Mouse (Mus musculus) midbrain, embryonic 15.5 days (tissue): ENCODE measurements around the gene Vti1a. TPM values are rescaled to one million over a fixed set of nuclear protein-coding genes. Genes with fewer than 3 reads are reported as not detected.

Source experiments
- ATAC-seq: fragments of 200-750 bp; cut with Nextera tagmentation; replicated peaks from 2 replicates; pipeline ENCODE4 v1.8.0; 2017; ENCODE audit warnings: moderate TSS enrichment
- H3K27ac ChIP-seq: fragments of 300-500 bp; sonication (generic); 2 replicates; pipeline ENCODE4 v1.5.1; 2015; ENCODE audit warnings: mild to moderate bottlenecking, inconsistent platforms
- H3K27me3 ChIP-seq: fragments of 300-500 bp; sonication (generic); replicated peaks from 2 replicates; pipeline ENCODE4 v1.6.1; 2015; ENCODE audit warnings: inconsistent platforms
- H3K36me3 ChIP-seq: fragments of 300-500 bp; sonication (generic); replicated peaks from 2 replicates; pipeline ENCODE4 v1.6.1; 2015; ENCODE audit warnings: inconsistent platforms
- H3K4me1 ChIP-seq: fragments of 300-500 bp; sonication (generic); 2 replicates; pipeline ENCODE4 v1.6.1; 2015; ENCODE audit warnings: inconsistent platforms
- H3K4me2 ChIP-seq: fragments of 300-500 bp; sonication (generic); 2 replicates; pipeline ENCODE4 v1.6.1; 2015; ENCODE audit warnings: inconsistent platforms, mild to moderate bottlenecking, moderate library complexity
- H3K4me3 ChIP-seq: fragments of 300-500 bp; sonication (generic); 2 replicates; pipeline ENCODE4 v1.5.1; 2015; ENCODE audit warnings: mild to moderate bottlenecking, inconsistent platforms
- H3K9ac ChIP-seq: fragments of 300-500 bp; sonication (generic); 2 replicates; pipeline ENCODE4 v1.6.1; 2015; ENCODE audit warnings: mild to moderate bottlenecking, inconsistent platforms
- H3K9me3 ChIP-seq: fragments of 300-500 bp; sonication (generic); 2 replicates; pipeline ENCODE4 v1.6.1; 2016; ENCODE audit warnings: inconsistent platforms
- WGBS: fragments of 180-500 bp; shearing (Covaris S2); methylation state at CpG from one replicate; pipeline ENCODE4 v1.1.7; 2015; ENCODE audit warnings: mixed read lengths; 5-methylcytosine and 5-hydroxymethylcytosine counted together
- polyA plus RNA-seq: library from polyadenylated mRNA; unstranded; fragments of >200 nt; fragmentation: Nextera tagmentation; extraction: Ambion mirVana; gene quantifications from 2 replicates; pipeline ENCODE4 v1.2.1, GENCODE M21; 2015

Vti1a gene
- polyA plus RNA-seq, 1 experiment from 2014 or later, result 40.6 TPM

DNA sequence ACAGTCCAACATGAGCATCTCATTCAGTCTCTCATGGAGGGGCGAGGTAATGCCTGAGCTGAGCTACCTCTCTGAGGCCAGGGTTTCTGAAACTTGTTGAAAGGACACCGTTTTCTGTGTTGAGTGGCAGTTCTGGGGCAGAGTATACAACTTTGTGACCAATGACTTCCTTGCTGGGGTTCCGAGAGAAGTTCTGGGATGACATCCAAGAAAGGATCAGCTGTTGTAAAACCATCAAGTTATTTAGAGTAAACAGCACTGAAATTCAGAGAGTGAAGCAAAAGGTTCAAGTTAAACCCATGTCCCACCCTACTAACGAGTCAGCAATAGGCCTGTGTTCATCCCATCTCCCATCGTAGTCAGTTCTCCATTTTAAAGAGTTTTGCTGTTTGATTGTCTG is 164.4 kb downstream of the Vti1a start:
- no peaks in the 10 kb centered on the region for H3K36me3 ChIP-seq
- no peak overlapping the region for H3K4me3 ChIP-seq
- H3K4me1 ChIP-seq, result peaks cover 16% of the 10 kb centered on the region
- no peak overlapping the region for H3K4me2 ChIP-seq
- no peak for ATAC-seq
- H3K27me3 ChIP-seq, result no peaks in the 10 kb centered on the region
- WGBS, result 84% methylated on average over 5 of the region's 5 CpGs
- H3K9ac ChIP-seq, result no peak overlapping the region
- H3K9me3 ChIP-seq, result no peaks in the 10 kb centered on the region
- H3K27ac ChIP-seq, result no peak overlapping the region

DNA sequence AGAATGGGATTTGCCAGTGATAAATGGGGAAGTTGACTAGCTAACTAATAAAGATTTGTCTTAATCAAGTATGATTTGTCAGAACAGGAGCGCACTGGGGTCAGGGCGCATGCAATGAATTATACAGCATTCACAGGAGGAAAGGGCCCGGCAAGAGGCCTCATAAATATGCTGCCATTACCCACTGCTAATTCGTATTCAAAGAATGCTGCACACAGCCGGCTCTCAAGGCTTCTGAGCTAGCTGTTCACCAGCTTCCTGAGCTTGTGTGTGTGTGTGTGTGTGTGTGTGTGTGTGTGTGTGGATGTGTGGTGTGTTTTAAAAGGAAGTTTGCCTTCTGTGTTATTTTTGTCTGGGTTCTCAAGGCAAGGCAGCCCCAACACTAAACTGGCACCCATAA is 165.2 kb downstream of the Vti1a start:
- WGBS, result 11% methylated on average over 5 of the region's 5 CpGs
- Histone ChIP-seq H3K27me3 (no peaks in the 10 kb centered on the region), H3K4me2 (no peak overlapping the region), H3K36me3 (no peaks in the 10 kb centered on the region), H3K27ac (peak overlapping the region; percentile 64), H3K9ac (no peak overlapping the region), H3K4me1 (peaks cover 16% of the 10 kb centered on the region), H3K9me3 (no peaks in the 10 kb centered on the region), H3K4me3 (no peak overlapping the region)
- peak; percentile 73; the same call in 1 of the 2 replicates for ATAC-seq

DNA sequence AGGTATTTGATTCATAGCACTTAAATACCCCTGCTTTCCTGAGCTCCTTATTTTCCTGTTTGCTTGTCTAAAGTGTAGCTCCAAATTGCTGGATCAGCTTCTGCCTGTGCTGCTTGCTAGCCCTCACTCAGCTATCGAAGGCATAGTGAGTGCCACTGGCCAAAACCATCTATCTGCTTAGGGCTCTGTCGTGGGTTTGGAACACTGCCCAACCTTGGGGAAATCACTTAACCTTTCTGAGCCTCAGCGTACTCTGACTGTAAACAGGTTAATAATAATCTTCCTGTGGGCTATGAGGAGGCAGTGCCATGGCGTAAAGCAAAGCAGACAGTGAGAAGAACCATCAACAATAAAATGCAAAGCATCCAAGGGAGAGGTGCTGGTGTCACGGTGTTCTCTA is 167.4 kb downstream of the Vti1a start:
- no peak overlapping the region for H3K4me2 ChIP-seq
- H3K4me3 ChIP-seq, result no peak overlapping the region
- H3K27ac ChIP-seq, result no peak overlapping the region
- H3K9me3 ChIP-seq, result no peaks in the 10 kb centered on the region
- ATAC-seq, result no peak
- H3K4me1 ChIP-seq, result peaks cover 16% of the 10 kb centered on the region
- H3K9ac ChIP-seq, result no peak overlapping the region
- WGBS, result 57% methylated on average over 5 of the region's 5 CpGs
- no peaks in the 10 kb centered on the region for H3K36me3 ChIP-seq
- no peaks in the 10 kb centered on the region for H3K27me3 ChIP-seq

DNA sequence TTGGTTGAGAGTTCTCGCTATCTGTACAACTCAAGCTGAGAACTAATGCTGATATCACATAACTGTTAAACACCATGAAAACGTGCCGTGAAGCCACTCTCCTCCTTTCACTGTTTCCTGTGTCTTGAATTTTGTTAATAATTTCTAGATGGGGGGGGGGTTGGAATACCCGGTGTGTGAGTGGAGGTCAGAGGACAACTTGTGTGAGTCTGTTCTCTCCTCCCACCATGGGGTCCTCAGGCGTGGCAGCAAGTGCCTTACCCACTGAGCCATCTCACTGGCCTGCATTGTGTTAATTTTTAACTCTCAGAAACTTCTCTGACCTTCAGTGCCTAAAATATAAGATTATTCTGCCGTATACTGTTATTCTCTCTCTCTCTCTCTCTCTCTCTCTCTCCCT is 168.5 kb downstream of the Vti1a start:
- no peak for ATAC-seq
- no peaks in the 10 kb centered on the region for H3K9me3 ChIP-seq

DNA sequence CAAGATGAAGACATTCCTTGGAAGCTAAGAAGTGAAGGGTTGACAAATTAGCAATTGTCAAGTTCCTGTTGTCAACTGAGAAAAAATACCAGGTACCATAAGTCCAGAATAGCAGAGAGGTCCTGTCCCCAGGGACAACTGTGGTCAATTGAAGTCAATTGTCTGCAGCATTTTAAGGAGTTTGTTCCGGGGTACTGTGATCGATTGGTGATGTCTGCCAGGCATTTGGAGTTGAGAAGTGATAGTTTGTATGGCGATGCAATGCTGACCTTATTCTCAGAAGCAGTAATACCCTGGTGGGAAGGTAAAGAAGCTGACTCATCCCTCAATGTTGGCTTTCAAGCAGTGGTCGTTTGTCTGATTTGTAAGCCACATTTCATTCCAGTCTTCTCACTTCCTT is 170.4 kb downstream of the Vti1a start:
- Histone ChIP-seq H3K9me3 (no peaks in the 10 kb centered on the region), H3K27ac (no peak overlapping the region), H3K27me3 (no peaks in the 10 kb centered on the region), H3K4me1 (peaks cover 11% of the 10 kb centered on the region), H3K36me3 (no peaks in the 10 kb centered on the region), H3K4me2 (no peak overlapping the region), H3K4me3 (no peak overlapping the region), H3K9ac (no peak overlapping the region)
- WGBS, result 83% methylated on average over 4 of the region's 4 CpGs
- ATAC-seq, result no peak

More for the DNA sequence above, 168.5 kb downstream of the Vti1a start:
- Histone ChIP-seq H3K27ac (no peak overlapping the region), H3K4me3 (no peak overlapping the region), H3K27me3 (no peaks in the 10 kb centered on the region), H3K9ac (no peak overlapping the region), H3K4me1 (peaks cover 16% of the 10 kb centered on the region), H3K4me2 (no peak overlapping the region), H3K36me3 (no peaks in the 10 kb centered on the region)
- 90% methylated on average over 6 of the region's 6 CpGs for WGBS

DNA sequence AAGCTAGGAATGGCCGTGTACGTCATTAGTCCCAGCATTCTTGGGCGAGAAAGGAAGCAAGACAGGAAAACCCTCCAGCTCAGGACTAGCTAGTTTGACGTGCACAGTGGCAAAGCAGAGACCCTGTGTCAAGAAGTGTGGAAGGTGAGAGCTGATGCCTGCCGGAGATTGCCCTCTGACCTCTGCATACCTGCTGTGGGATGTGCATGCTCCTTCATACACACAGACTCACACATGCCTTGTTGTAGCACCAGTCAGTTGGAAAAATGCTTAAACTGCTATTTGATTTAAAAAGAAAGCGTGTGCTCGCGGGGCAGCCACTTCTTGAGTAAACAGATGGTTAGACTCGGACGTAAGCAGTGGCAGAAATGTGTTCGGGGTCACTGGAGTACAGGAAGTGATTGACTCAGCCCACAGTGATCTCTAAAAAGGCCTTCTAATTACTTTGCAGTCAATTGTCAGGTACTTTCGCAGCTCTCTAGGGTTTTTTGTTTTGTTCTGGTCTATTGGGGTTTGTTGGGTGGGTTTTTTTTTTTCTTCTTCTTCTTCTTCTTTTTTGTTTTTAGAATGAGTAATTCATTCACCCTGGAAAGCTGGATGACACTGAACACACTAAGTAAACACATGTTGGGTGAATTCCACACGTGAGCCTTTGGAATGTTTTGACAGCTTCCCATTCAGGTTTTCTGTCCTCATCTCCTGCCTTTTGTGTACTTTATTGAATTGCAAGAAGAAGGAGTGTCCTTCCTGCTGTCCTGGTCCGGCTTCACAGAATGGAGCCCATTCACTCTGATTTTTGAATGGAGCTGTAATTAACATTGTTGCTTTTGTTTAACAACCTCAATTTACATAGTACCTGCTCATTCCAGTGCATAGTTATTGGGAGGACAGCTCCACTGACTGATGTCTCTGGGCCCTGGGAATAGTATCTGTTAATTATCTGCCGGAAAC is 175.3 kb downstream of the Vti1a start:
- ATAC-seq, result no peak
- no peak overlapping the region for H3K9ac ChIP-seq
- H3K27ac ChIP-seq, result no peak overlapping the region
- H3K4me1 ChIP-seq, result no peaks in the 10 kb centered on the region
- H3K9me3 ChIP-seq, result no peaks in the 10 kb centered on the region
- WGBS, result 41% methylated on average over 15 of the region's 15 CpGs
- H3K4me3 ChIP-seq, result no peak overlapping the region
- H3K36me3 ChIP-seq, result no peaks in the 10 kb centered on the region
- no peak overlapping the region for H3K4me2 ChIP-seq
- no peaks in the 10 kb centered on the region for H3K27me3 ChIP-seq

DNA sequence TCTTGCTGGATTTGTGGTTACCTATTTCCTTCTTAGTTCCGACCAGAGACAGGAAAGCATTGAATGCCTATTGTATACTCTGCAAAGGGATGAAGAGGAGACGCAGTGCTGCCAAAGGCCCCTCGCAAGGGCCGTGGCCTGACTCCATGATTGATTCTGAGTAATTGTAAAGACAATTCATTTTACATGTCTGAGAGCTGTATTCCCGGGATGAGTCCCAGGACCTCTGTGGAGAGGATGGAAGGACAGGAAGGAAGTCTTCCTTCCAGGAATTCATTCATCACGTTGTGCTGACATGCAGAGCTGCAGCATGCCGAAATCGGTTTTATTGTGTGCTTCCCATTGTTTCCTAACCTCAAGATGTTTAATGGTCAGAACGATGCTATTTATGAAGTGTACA is 180.2 kb downstream of the Vti1a start:
- Histone ChIP-seq H3K27ac (no peak overlapping the region), H3K4me3 (no peak overlapping the region), H3K9ac (no peak overlapping the region), H3K4me1 (no peaks in the 10 kb centered on the region), H3K27me3 (no peaks in the 10 kb centered on the region), H3K4me2 (no peak overlapping the region), H3K9me3 (no peaks in the 10 kb centered on the region), H3K36me3 (no peaks in the 10 kb centered on the region)
- 65% methylated on average over 9 of the region's 9 CpGs for WGBS
- ATAC-seq, result no peak

DNA sequence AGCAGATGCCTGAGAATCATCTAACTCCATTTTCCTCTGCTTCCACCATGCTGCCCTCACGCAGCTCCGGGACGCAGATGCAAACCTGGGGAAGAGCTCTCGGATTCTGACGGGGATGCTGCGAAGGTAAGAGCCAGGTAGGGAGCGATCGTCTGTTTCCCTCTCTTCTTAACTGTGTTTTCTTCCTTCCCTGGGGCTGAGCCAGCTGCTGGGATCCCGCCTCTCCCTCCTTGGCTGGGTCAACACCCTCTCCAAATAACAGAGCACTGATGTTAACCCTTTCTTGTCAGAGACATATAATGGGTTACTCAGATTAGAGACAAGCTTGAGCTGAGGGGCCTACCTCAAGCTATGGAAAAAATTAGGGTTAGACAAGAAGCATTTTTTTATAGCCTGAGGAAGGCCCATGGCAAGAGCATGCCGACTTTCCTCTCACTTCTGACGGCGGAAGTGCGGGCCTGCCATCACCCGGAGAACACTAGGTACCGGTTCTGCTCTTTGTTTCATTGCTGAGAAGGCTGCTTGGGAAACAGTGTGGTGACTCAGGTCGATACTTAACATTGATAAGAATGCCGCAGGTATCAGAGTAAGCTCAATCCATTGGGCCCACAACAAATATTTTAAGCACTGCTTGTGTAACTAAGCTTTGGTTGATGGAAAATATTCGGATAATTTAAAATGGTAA is 183.2 kb downstream of the Vti1a start:
- Histone ChIP-seq H3K27me3 (no peaks in the 10 kb centered on the region), H3K4me1 (no peaks in the 10 kb centered on the region), H3K4me2 (no peak overlapping the region), H3K9me3 (no peaks in the 10 kb centered on the region), H3K9ac (no peak overlapping the region), H3K36me3 (no peaks in the 10 kb centered on the region), H3K4me3 (no peak overlapping the region), H3K27ac (no peak overlapping the region)
- no peak for ATAC-seq
- 66% methylated on average over 18 of the region's 18 CpGs for WGBS

DNA sequence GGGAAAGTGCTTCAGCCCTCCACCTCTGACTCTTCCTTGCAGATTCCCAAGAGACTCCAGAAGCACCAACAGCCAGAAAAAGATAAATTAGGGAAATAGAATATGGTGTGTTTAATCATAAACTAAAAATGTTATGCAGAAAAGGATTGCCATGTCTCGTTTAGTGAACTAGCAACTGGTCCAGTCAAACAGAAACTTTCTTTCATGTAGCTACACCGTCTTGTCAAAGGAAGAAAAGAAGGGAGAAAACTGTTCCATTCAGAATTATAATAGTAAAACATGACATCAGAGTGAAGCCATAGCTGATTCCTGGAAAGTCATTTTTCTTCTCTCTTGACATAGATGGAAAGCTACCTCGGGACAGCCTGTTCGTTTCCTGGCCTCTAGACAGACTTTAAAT is 185.9 kb downstream of the Vti1a start:
- Histone ChIP-seq H3K4me2 (no peak overlapping the region), H3K4me1 (peaks cover 5% of the 10 kb centered on the region; the same call in 1 of the 2 replicates), H3K9me3 (no peaks in the 10 kb centered on the region), H3K27me3 (no peaks in the 10 kb centered on the region), H3K4me3 (no peak overlapping the region), H3K27ac (no peak overlapping the region), H3K9ac (no peak overlapping the region), H3K36me3 (no peaks in the 10 kb centered on the region)
- ATAC-seq, result no peak
- WGBS, result 59% methylated on average over 4 of the region's 4 CpGs

DNA sequence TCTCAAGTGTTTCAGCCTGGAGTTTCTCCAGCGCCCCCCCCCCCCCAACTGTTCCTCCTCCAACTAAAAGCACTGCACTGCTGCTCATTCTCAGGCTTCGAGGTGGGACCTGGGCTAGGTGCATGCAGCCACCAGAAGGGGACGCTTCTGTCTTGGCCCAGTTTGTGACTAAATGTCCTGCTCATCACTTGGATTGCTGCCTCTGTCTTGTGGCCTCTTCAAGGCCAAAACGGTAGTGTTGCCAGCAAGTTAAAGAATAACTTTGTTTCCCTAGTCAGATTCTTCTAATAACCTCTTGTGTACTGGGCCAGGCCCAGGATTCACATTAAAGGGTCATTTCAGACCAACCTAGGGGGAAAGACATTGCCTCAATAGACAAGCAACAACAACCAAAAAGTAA is 187.7 kb downstream of the Vti1a start:
- WGBS, result 69% methylated on average over 4 of the region's 4 CpGs
- Histone ChIP-seq H3K27ac (no peak overlapping the region), H3K4me1 (peaks cover 5% of the 10 kb centered on the region; the same call in 1 of the 2 replicates), H3K9ac (no peak overlapping the region), H3K27me3 (no peaks in the 10 kb centered on the region), H3K4me3 (no peak overlapping the region), H3K36me3 (no peaks in the 10 kb centered on the region), H3K4me2 (no peak overlapping the region), H3K9me3 (no peaks in the 10 kb centered on the region)
- ATAC-seq, result no peak

DNA sequence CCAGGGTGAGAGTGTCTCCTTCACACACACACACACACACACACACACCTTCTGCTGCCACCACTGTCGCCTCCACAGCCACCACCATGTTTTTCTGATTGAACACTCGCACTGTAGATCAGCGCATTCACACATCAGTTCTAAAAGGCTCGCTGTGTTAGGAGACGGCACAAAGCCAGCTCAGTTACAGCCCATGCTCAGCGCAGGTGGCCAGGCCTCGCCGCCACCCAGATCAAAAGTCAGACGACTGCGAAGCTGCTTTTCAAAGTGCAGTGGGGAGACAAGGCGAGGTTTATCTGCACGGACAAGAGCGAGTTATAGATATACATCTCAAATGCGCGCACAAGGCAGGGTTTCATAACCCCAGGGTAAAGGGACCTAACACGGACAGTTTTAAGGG is 191.7 kb downstream of the Vti1a start:
- 70% methylated on average over 16 of the region's 16 CpGs for WGBS
- H3K9me3 ChIP-seq, result no peaks in the 10 kb centered on the region
- H3K4me2 ChIP-seq, result no peak overlapping the region
- no peak overlapping the region for H3K9ac ChIP-seq
- ATAC-seq, result no peak
- H3K36me3 ChIP-seq, result no peaks in the 10 kb centered on the region
- no peak overlapping the region for H3K27ac ChIP-seq
- H3K27me3 ChIP-seq, result no peaks in the 10 kb centered on the region
- H3K4me1 ChIP-seq, result peaks cover 5% of the 10 kb centered on the region; the same call in 1 of the 2 replicates
- no peak overlapping the region for H3K4me3 ChIP-seq

DNA sequence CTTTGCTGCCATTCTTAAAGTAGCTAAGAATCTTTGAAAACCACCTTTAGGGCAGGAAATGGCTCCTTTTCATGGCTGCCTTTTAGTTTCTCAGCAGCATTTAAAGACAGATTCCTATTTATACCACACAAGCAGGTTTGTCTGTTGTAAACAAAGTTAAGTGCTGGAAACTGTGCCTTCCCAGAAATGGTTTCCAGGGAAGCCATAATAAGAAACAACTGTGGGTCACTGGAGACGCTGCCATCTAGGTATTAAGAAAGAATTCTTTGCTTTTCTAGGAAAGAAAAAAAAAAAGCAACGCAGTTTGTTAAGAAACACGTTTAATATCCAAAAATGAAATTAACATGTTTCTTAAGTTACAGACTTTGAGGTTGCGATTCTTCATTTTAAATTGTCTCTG is 192.1 kb downstream of the Vti1a start:
- Histone ChIP-seq H3K36me3 (no peaks in the 10 kb centered on the region), H3K4me1 (peaks cover 5% of the 10 kb centered on the region; the same call in 1 of the 2 replicates), H3K27me3 (no peaks in the 10 kb centered on the region), H3K4me3 (no peak overlapping the region), H3K27ac (no peak overlapping the region), H3K9ac (no peak overlapping the region), H3K4me2 (no peak overlapping the region), H3K9me3 (no peaks in the 10 kb centered on the region)
- ATAC-seq, result no peak
- WGBS, result 86% methylated on average over 4 of the region's 4 CpGs
